Mouse (Mus musculus): Measurements from ENCODE around the gene Mpnd. TPM values are rescaled to one million over a fixed set of nuclear protein-coding genes. Genes with fewer than 3 reads are reported as not detected.

Mpnd gene
- polyA plus RNA-seq, 1 experiment = 92.1 TPM

- H3K27me3 ChIP-seq (ENCODE audit: control insufficient read depth, insufficient read depth, insufficient read length) = peaks cover 17% of the 10 kb centered on the region
- TF ChIP-seq E2F4 (IDR thresholded peaks at IDR 0.05; ENCODE audit: insufficient read depth) = no peak
- peak; percentile 22 for TF ChIP-seq POLR2A (IDR thresholded peaks at IDR 0.05; ENCODE audit: insufficient read length, low read depth)
- TF ChIP-seq POLR2AphosphoS2 (IDR thresholded peaks at IDR 0.05; ENCODE audit: insufficient read length, low read depth) = peak; percentile 27
- H3K79me2 ChIP-seq (ENCODE audit: control insufficient read depth, insufficient read depth) = no peaks in the 10 kb centered on the region
- H3ac ChIP-seq (ENCODE audit: control insufficient read depth, insufficient read length) = no peak within 1 kb of the TSS
- H3K4me2 ChIP-seq (ENCODE audit: low read depth) = no peak within 1 kb of the TSS
- peaks cover 5% of the 10 kb centered on the region for H3K36me3 ChIP-seq (ENCODE audit: control insufficient read depth, insufficient read depth)
- H3K4me3 ChIP-seq = no peak within 1 kb of the TSS
These were observed 35.3 kb upstream of the Mpnd start, which contains the start of gene Shd for GRCm38 (mm10) chr17:55969966-55970891. Gene Shd (plus strand): TSS chr17:55970467.

DNA sequence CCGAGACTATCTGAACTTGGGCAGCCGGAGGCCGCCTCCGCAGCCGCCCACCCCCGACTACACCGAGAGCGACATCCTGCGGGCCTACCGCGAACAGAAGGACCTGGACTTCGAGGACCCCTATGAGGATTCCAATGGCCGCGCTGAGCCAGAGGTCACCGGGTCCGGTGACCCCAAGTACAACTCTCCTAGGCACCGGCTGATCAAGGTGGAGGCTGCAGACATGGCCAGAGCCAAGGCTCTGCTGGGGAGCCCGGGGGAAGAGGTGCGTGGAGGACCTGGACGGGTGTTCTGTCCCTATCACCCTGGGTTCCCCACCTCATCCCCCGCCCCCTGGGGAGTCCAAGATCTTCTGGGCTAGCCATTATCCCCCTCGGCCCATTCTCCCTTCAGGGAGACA is 34.1 kb upstream of the Mpnd start:
- H3K4me3 ChIP-seq = no peak overlapping the region
- no peaks in the 10 kb centered on the region for H3K79me2 ChIP-seq (ENCODE audit: control insufficient read depth, insufficient read depth)
- no peak overlapping the region for H3K4me2 ChIP-seq (ENCODE audit: low read depth)
- TF ChIP-seq MAX (IDR thresholded peaks at IDR 0.05; ENCODE audit: low read depth) (no peak), POLR2A (IDR thresholded peaks at IDR 0.05; ENCODE audit: insufficient read length, low read depth) (no peak), REST (IDR thresholded peaks at IDR 0.05; ENCODE audit: insufficient read depth, insufficient read length) (no peak), POLR2AphosphoS2 (IDR thresholded peaks at IDR 0.05; ENCODE audit: insufficient read length, low read depth) (no peak), MYOG (IDR thresholded peaks at IDR 0.05; ENCODE audit: control insufficient read depth in 1 of 3, insufficient read depth in 1 of 3, insufficient read length in 2 of 3, low read depth in 2 of 3) (no peak)
- no peak overlapping the region for H3ac ChIP-seq (ENCODE audit: control insufficient read depth, insufficient read length)
- H3K36me3 ChIP-seq (ENCODE audit: control insufficient read depth, insufficient read depth) = peaks cover 5% of the 10 kb centered on the region
- H3K27me3 ChIP-seq (ENCODE audit: control insufficient read depth, insufficient read depth, insufficient read length) = peaks cover 17% of the 10 kb centered on the region

- no peak overlapping the region for H3K4me3 ChIP-seq
- peaks cover under 1% of the 10 kb centered on the region for H3K27me3 ChIP-seq (ENCODE audit: control insufficient read depth, insufficient read depth, insufficient read length)
- no peaks in the 10 kb centered on the region for H3K36me3 ChIP-seq (ENCODE audit: control insufficient read depth, insufficient read depth)
- no peak overlapping the region for H3ac ChIP-seq (ENCODE audit: control insufficient read depth, insufficient read length)
- TF ChIP-seq MYOD1 (IDR thresholded peaks at IDR 0.05; ENCODE audit: control insufficient read depth in 1 of 3, insufficient read length in 2 of 3, low read depth in 2 of 3) (peak in 1 of 3 experiments; percentile 23), CEBPB (IDR thresholded peaks at IDR 0.05; ENCODE audit: insufficient read depth, poor library complexity, severe bottlenecking) (no peak), USF1 (IDR thresholded peaks at IDR 0.05; ENCODE audit: low read depth) (no peak), MAX (IDR thresholded peaks at IDR 0.05; ENCODE audit: low read depth) (no peak), POLR2AphosphoS2 (IDR thresholded peaks at IDR 0.05; ENCODE audit: insufficient read length, low read depth) (no peak), MYOG (IDR thresholded peaks at IDR 0.05; ENCODE audit: control insufficient read depth in 1 of 3, insufficient read depth in 1 of 3, insufficient read length in 2 of 3, low read depth in 2 of 3) (peak in 1 of 3 experiments; percentile 15)
- peak overlapping the region; percentile 49 for H3K4me2 ChIP-seq (ENCODE audit: low read depth)
- no peaks in the 10 kb centered on the region for H3K79me2 ChIP-seq (ENCODE audit: control insufficient read depth, insufficient read depth)
These were observed 29.2 kb upstream of the Mpnd start for GRCm38 (mm10) chr17:55976255-55976862.

DNA sequence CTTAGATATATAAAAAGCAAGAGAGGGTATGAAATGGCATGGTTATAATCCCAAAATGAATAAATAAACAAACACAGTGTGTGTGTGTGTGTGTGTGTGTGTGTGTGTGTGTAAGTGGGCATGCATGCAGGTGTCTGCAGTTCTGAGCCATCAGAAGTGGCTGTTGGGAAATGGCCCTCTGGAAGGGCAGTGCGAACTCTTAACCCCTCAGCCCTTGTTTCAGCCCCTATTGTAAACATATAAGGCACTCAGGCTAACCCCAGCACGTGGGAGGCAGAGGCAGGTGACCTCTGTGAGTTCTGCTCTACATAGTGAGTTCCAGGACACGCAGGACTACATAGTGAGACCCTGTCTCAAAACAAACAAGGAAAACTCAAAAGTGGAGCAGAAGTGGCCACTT is 28.2 kb upstream of the Mpnd start:
- Histone ChIP-seq H3K4me2 (ENCODE audit: low read depth) (no peak overlapping the region), H3K79me2 (ENCODE audit: control insufficient read depth, insufficient read depth) (no peaks in the 10 kb centered on the region), H3K4me3 (no peak overlapping the region), H3K36me3 (ENCODE audit: control insufficient read depth, insufficient read depth) (no peaks in the 10 kb centered on the region), H3ac (ENCODE audit: control insufficient read depth, insufficient read length) (no peak overlapping the region), H3K27me3 (ENCODE audit: control insufficient read depth, insufficient read depth, insufficient read length) (no peaks in the 10 kb centered on the region)
- TF ChIP-seq TCF3 (IDR thresholded peaks at IDR 0.05; ENCODE audit: insufficient read length, low read depth) = no peak
- TF ChIP-seq REST (IDR thresholded peaks at IDR 0.05; ENCODE audit: insufficient read depth, insufficient read length) = no peak
- no peak for TF ChIP-seq SRF (IDR thresholded peaks at IDR 0.05; ENCODE audit: control insufficient read depth, insufficient read length, low read depth)
- TF ChIP-seq MYOG (IDR thresholded peaks at IDR 0.05; ENCODE audit: control insufficient read depth in 1 of 3, insufficient read depth in 1 of 3, insufficient read length in 2 of 3, low read depth in 2 of 3) = no peak
- TF ChIP-seq MAX (IDR thresholded peaks at IDR 0.05; ENCODE audit: low read depth) = no peak
- TF ChIP-seq TCF12 (IDR thresholded peaks at IDR 0.05; ENCODE audit: insufficient read depth, poor library complexity, severe bottlenecking) = no peak
- no peak for TF ChIP-seq POLR2A (IDR thresholded peaks at IDR 0.05; ENCODE audit: insufficient read length, low read depth)
- no peak for TF ChIP-seq MYOD1 (IDR thresholded peaks at IDR 0.05; ENCODE audit: control insufficient read depth in 1 of 3, insufficient read length in 2 of 3, low read depth in 2 of 3)
- TF ChIP-seq E2F4 (IDR thresholded peaks at IDR 0.05; ENCODE audit: insufficient read depth) = no peak
- no peak for TF ChIP-seq POLR2AphosphoS2 (IDR thresholded peaks at IDR 0.05; ENCODE audit: insufficient read length, low read depth)

All from myocyte (in vitro differentiated cells).